Mouse (Mus musculus) forebrain, postnatal 0 days (tissue): Measurements from ENCODE around the gene Olfr646. TPM values are rescaled to one million over a fixed set of nuclear protein-coding genes. Genes with fewer than 3 reads are reported as not detected.

Experiments
- ATAC-seq: fragments of 200-750 bp; cut with Nextera tagmentation; 2 replicates; pipeline ENCODE4 v1.8.0; 2017; ENCODE audit warnings: mild to moderate bottlenecking, moderate library complexity
- DNase-seq: peaks from one replicate; pipeline ENCODE4 v3.0.0-alpha.2; 2015
- H3K27ac ChIP-seq: fragments of 300-500 bp; sonication (generic); 2 replicates; pipeline ENCODE4 v1.5.1; 2014; ENCODE audit warnings: low read depth, mild to moderate bottlenecking, antibody characterized with exemption, low read length, moderate library complexity, mixed read lengths
- H3K27me3 ChIP-seq: fragments of 300-500 bp; sonication (generic); 2 replicates; pipeline ENCODE4 v1.6.1; 2014; ENCODE audit warnings: mild to moderate bottlenecking, low read length, mixed read lengths; ENCODE audit not compliant: insufficient read depth
- H3K36me3 ChIP-seq: fragments of 300-500 bp; sonication (generic); 2 replicates; pipeline ENCODE4 v1.6.1; 2014; ENCODE audit warnings: mild to moderate bottlenecking, moderate library complexity; ENCODE audit not compliant: insufficient read depth
- H3K4me1 ChIP-seq: fragments of 300-500 bp; sonication (generic); 2 replicates; pipeline ENCODE4 v1.6.1; 2014; ENCODE audit warnings: antibody characterized with exemption; ENCODE audit not compliant: insufficient read depth
- H3K4me2 ChIP-seq: fragments of 300-500 bp; sonication (generic); 2 replicates; pipeline ENCODE4 v1.6.1; 2014; ENCODE audit warnings: low read depth, mild to moderate bottlenecking, moderate library complexity
- H3K4me3 ChIP-seq: fragments of 300-500 bp; sonication (generic); 2 replicates; pipeline ENCODE4 v1.5.1; 2014; ENCODE audit warnings: low read depth, low read length, mixed read lengths
- H3K9ac ChIP-seq: fragments of 300-500 bp; sonication (generic); 2 replicates; pipeline ENCODE4 v1.6.1; 2014; ENCODE audit warnings: mild to moderate bottlenecking
- H3K9me3 ChIP-seq: fragments of 300-500 bp; sonication (generic); 2 replicates; pipeline ENCODE4 v1.6.1; 2016; ENCODE audit warnings: low read length
- CTCF ChIP-seq: sonication (generic); IDR thresholded peaks from 2 replicates; pipeline ENCODE4 v1.5.1; 2016; ENCODE audit warnings: antibody characterized with exemption, control low read depth, low read depth
- WGBS: fragments of 180-500 bp; shearing (Covaris S2); extraction: QIAGEN DNeasy Blood & Tissue Kit; methylation state at CpG from one replicate; pipeline ENCODE4 v1.1.7; 2014; 5-methylcytosine and 5-hydroxymethylcytosine counted together
- polyA plus RNA-seq: library from polyadenylated mRNA; unstranded; fragments of >200 nt; fragmentation: Nextera tagmentation; extraction: Ambion mirVana; gene quantifications from 2 replicates; pipeline ENCODE4 v1.2.1, GENCODE M21; 2015
- total RNA-seq: library from RNA; depleted of rRNA; stranded (reverse); fragments of >200 nt; gene quantifications from 2 replicates; pipeline ENCODE4 v1.2.3, GENCODE M21; 2014; rRNA removed

The Olfr646 gene
- not detected in 2 replicates for total RNA-seq
- polyA plus RNA-seq = not detected in 2 replicates

- no peak for DNase-seq
- ATAC-seq = no peak
- H3K27me3 ChIP-seq = no peaks in the 10 kb centered on the region
- H3K9me3 ChIP-seq = no peaks in the 10 kb centered on the region
- H3K4me2 ChIP-seq = no peak within 1 kb of the TSS
- no peak within 1 kb of the TSS for H3K9ac ChIP-seq
- H3K27ac ChIP-seq = no peak within 1 kb of the TSS
- no peaks in the 10 kb centered on the region for H3K4me1 ChIP-seq
- H3K4me3 ChIP-seq = no peak within 1 kb of the TSS
- H3K36me3 ChIP-seq = no peaks in the 10 kb centered on the region
- TF ChIP-seq CTCF = no peak
These were observed at the start of gene Olfr646 for GRCm38 (mm10) chr7:104104757-104104972. TSS of gene Olfr646 (plus strand) at chr7:104104873.

- DNase-seq (no peak), ATAC-seq (no peak)
- no peak overlapping the region for H3K4me2 ChIP-seq
- WGBS = 94% methylated on average over 1 of the region's 1 CpGs
- H3K9ac ChIP-seq = no peak overlapping the region
- H3K4me3 ChIP-seq = no peak overlapping the region
- H3K27ac ChIP-seq = no peak overlapping the region
- H3K4me1 ChIP-seq = no peaks in the 10 kb centered on the region
- no peaks in the 10 kb centered on the region for H3K36me3 ChIP-seq
- H3K9me3 ChIP-seq = no peaks in the 10 kb centered on the region
- TF ChIP-seq CTCF = no peak
- no peaks in the 10 kb centered on the region for H3K27me3 ChIP-seq
These were observed 45.5 kb upstream of the Olfr646 start for GRCm38 (mm10) chr7:104059215-104059614.

- TF ChIP-seq CTCF = no peak
- 55% methylated on average over 2 of the region's 2 CpGs for WGBS
- Histone ChIP-seq H3K27ac (no peak within 1 kb of the TSS), H3K9me3 (no peaks in the 10 kb centered on the region), H3K9ac (no peak within 1 kb of the TSS), H3K4me1 (no peaks in the 10 kb centered on the region), H3K27me3 (no peaks in the 10 kb centered on the region), H3K4me3 (no peak within 1 kb of the TSS), H3K36me3 (no peaks in the 10 kb centered on the region), H3K4me2 (no peak within 1 kb of the TSS)
- no peak for DNase-seq
- ATAC-seq = no peak
These were observed 43.3 kb upstream of the Olfr646 start, which contains the start of gene 4930516K23Rik for GRCm38 (mm10) chr7:104061345-104061744. TSS of gene 4930516K23Rik (minus strand) at chr7:104061445.

GRCm38 (mm10) chr7:104071769-104072168 lies 32.9 kb upstream of the Olfr646 start, which contains the start of gene Olfr644:
TSS of gene Olfr644 (minus strand) at chr7:104071869.
- Histone ChIP-seq H3K4me2 (no peak within 1 kb of the TSS), H3K36me3 (no peaks in the 10 kb centered on the region), H3K27me3 (no peaks in the 10 kb centered on the region), H3K9me3 (no peaks in the 10 kb centered on the region), H3K27ac (no peak within 1 kb of the TSS), H3K9ac (no peak within 1 kb of the TSS), H3K4me1 (no peaks in the 10 kb centered on the region), H3K4me3 (no peak within 1 kb of the TSS)
- WGBS = 75% methylated on average over 2 of the region's 2 CpGs
- no peak for ATAC-seq
- no peak for TF ChIP-seq CTCF
- no peak for DNase-seq

GRCm38 (mm10) chr7:104085365-104085764 lies 19.3 kb upstream of the Olfr646 start, which contains the start of gene Olfr645:
TSS of gene Olfr645 (minus strand) at chr7:104085465.
- H3K4me3 ChIP-seq = no peak within 1 kb of the TSS
- DNase-seq (no peak), ATAC-seq (no peak)
- H3K9ac ChIP-seq = no peak within 1 kb of the TSS
- no peaks in the 10 kb centered on the region for H3K36me3 ChIP-seq
- H3K27ac ChIP-seq = no peak within 1 kb of the TSS
- no peaks in the 10 kb centered on the region for H3K27me3 ChIP-seq
- no peak within 1 kb of the TSS for H3K4me2 ChIP-seq
- no peaks in the 10 kb centered on the region for H3K9me3 ChIP-seq
- H3K4me1 ChIP-seq = no peaks in the 10 kb centered on the region
- no peak for TF ChIP-seq CTCF
- 78% methylated on average over 1 of the region's 1 CpGs for WGBS

GRCm38 (mm10) chr7:104103913-104104756 lies 538 bp upstream of the Olfr646 start:
- Histone ChIP-seq H3K9ac (no peak overlapping the region), H3K9me3 (no peaks in the 10 kb centered on the region), H3K36me3 (no peaks in the 10 kb centered on the region), H3K27me3 (no peaks in the 10 kb centered on the region), H3K4me3 (no peak overlapping the region), H3K4me1 (no peaks in the 10 kb centered on the region), H3K27ac (no peak overlapping the region), H3K4me2 (no peak overlapping the region)
- WGBS = 53% methylated on average over 4 of the region's 4 CpGs
- no peak for DNase-seq
- TF ChIP-seq CTCF = no peak
- ATAC-seq = no peak

GRCm38 (mm10) chr7:104129726-104130125 lies 25.1 kb downstream of the Olfr646 start, which contains the start of gene Ubqln5:
TSS of gene Ubqln5 (minus strand) at chr7:104129826.
- H3K4me2 ChIP-seq = no peak within 1 kb of the TSS
- 96% methylated on average over 5 of the region's 5 CpGs for WGBS
- no peaks in the 10 kb centered on the region for H3K36me3 ChIP-seq
- no peaks in the 10 kb centered on the region for H3K9me3 ChIP-seq
- no peak for ATAC-seq
- no peak for TF ChIP-seq CTCF
- no peaks in the 10 kb centered on the region for H3K4me1 ChIP-seq
- H3K27ac ChIP-seq = no peak within 1 kb of the TSS
- H3K27me3 ChIP-seq = no peaks in the 10 kb centered on the region
- H3K9ac ChIP-seq = no peak within 1 kb of the TSS
- no peak within 1 kb of the TSS for H3K4me3 ChIP-seq
- no peak for DNase-seq
